8 mouse cellular contexts compared by ENCODE assay signal in genomic region chr8:84664566-84665384, GRCm38 (mm10). TPM values are rescaled to one million over a fixed set of nuclear protein-coding genes. Genes with fewer than 3 reads are reported as not detected.
DNase-seq lines count a peak whose midpoint lies in the region; ATAC-seq lines count a peak whose summit lies in the region.

No protein-coding gene starts in this region.

- peak overlapping the region; percentile 78 for H3K9ac ChIP-seq in forebrain, embryonic 12.5 days
- peak overlapping the region; percentile 84 for H3K9ac ChIP-seq in heart, embryonic 16.5 days (ENCODE audit: low read length)
- peak overlapping the region; percentile 93 for H3K9ac ChIP-seq in liver, embryonic 13.5 days

- ATAC-seq in forebrain, embryonic 12.5 days (ENCODE audit: low FRiP score): peak; percentile 51
- 0 out of 2 replicates have a peak, but pooled peaks have one; percentile 5 for ATAC-seq in heart, embryonic 16.5 days (replicated peaks; ENCODE audit: extremely low read depth, insufficient read depth, low FRiP score)
- ATAC-seq in liver, embryonic 13.5 days (ENCODE audit: low read depth): peak; percentile 45

- peaks cover 8% of the 10 kb centered on the region for H3K36me3 ChIP-seq in forebrain, embryonic 12.5 days (replicated peaks)
- peaks cover 5% of the 10 kb centered on the region; the same call in 1 of the 2 replicates for H3K36me3 ChIP-seq in heart, embryonic 16.5 days (ENCODE audit: control insufficient read depth, insufficient read depth)
- no peaks in the 10 kb centered on the region for H3K36me3 ChIP-seq in liver, embryonic 13.5 days
- H3K36me3 ChIP-seq in splenic B cell, adult 2 months (ENCODE audit: control insufficient read depth, insufficient read depth, low read length, poor library complexity, severe bottlenecking): no peaks in the 10 kb centered on the region; the same call in none of the 2 replicates

- peak; percentile 82 for DNase-seq in CD4-positive, CD25-positive, alpha-beta regulatory T cell, adult 2 months (ENCODE audit: low read depth, low spot score)
- DNase-seq in c-Kit-positive CD71-positive TER-119-negative erythroid progenitor cells, embryonic 14.5 days (ENCODE audit: low read depth): peak; percentile 61
- peak; percentile 86 to 93 for DNase-seq in kidney, postnatal 25 days
- DNase-seq in liver, embryonic 13.5 days: peak; percentile 65
- peak; percentile 68 to 76 for DNase-seq in natural killer cell, adult 2 months (ENCODE audit: low spot score in 2 of 2)
- peak; percentile 88 for DNase-seq in splenic B cell, adult 2 months (ENCODE audit: low read depth, low spot score)

- no peaks in the 10 kb centered on the region for H3K27me3 ChIP-seq in forebrain, embryonic 12.5 days
- no peaks in the 10 kb centered on the region for H3K27me3 ChIP-seq in heart, embryonic 16.5 days (ENCODE audit: control insufficient read depth, insufficient read depth, low read length)
- H3K27me3 ChIP-seq in liver, embryonic 13.5 days: no peaks in the 10 kb centered on the region
- H3K27me3 ChIP-seq in splenic B cell, adult 2 months (ENCODE audit: control insufficient read depth, insufficient read depth, low read length, poor library complexity, severe bottlenecking): no peaks in the 10 kb centered on the region

- no peaks in the 10 kb centered on the region for H3K9me3 ChIP-seq in forebrain, embryonic 12.5 days
- no peaks in the 10 kb centered on the region for H3K9me3 ChIP-seq in heart, embryonic 16.5 days (replicated peaks; ENCODE audit: control insufficient read depth, low read length)
- no peaks in the 10 kb centered on the region for H3K9me3 ChIP-seq in liver, embryonic 13.5 days (replicated peaks)

- H3K27ac ChIP-seq in forebrain, embryonic 12.5 days: peak overlapping the region; percentile 95
- peak overlapping the region; percentile 97 for H3K27ac ChIP-seq in heart, embryonic 16.5 days (ENCODE audit: low read length)
- H3K27ac ChIP-seq in liver, embryonic 13.5 days: peak overlapping the region; percentile 98

- H3K4me3 ChIP-seq in forebrain, embryonic 12.5 days (replicated peaks): peak overlapping the region; percentile 53
- H3K4me3 ChIP-seq in heart, embryonic 16.5 days (ENCODE audit: low read length): peak overlapping the region; percentile 76
- peak overlapping the region; percentile 81 for H3K4me3 ChIP-seq in liver, embryonic 13.5 days (replicated peaks)

- WGBS in forebrain, embryonic 12.5 days: under 1% methylated on average over 29 of the region's 29 CpGs
- 0% methylated on average over 29 of the region's 29 CpGs for WGBS in heart, embryonic 16.5 days
- under 1% methylated on average over 29 of the region's 29 CpGs for whole genome bisulfite sequencing in liver, embryonic 13.5 days (ENCODE audit: insufficient replicate concordance)

- peaks cover 47% of the 10 kb centered on the region for H3K4me1 ChIP-seq in forebrain, embryonic 12.5 days
- H3K4me1 ChIP-seq in heart, embryonic 16.5 days (ENCODE audit: control insufficient read depth, insufficient read depth, low read length): peaks cover 24% of the 10 kb centered on the region
- peaks cover 79% of the 10 kb centered on the region for H3K4me1 ChIP-seq in liver, embryonic 13.5 days (replicated peaks)

- H3K4me2 ChIP-seq in forebrain, embryonic 12.5 days: peak overlapping the region; percentile 82
- peak overlapping the region; percentile 86 for H3K4me2 ChIP-seq in heart, embryonic 16.5 days (ENCODE audit: low read depth, low read length)
- peak overlapping the region; percentile 99 for H3K4me2 ChIP-seq in liver, embryonic 13.5 days

RNA-seq across cellular contexts. Expression of gene Ier2, which starts 2.1 kb away (rescaled TPM):
- 53.7 and 62.2 TPM in 2 replicates for polyA plus RNA-seq in forebrain, embryonic 12.5 days (2016; fragmentation: Nextera tagmentation; extraction: Ambion mirVana)
- 43.0 and 43.3 TPM in 2 replicates for polyA plus RNA-seq in heart, embryonic 16.5 days (2015; fragmentation: Nextera tagmentation; extraction: Ambion mirVana)
- polyA plus RNA-seq in liver, embryonic 13.5 days (2015; fragmentation: Nextera tagmentation; extraction: Ambion mirVana): 20.5 and 24.1 TPM in 2 replicates

RNA-seq across cellular contexts. Expression of gene Trmt1, which starts 21.3 kb away (rescaled TPM):
- 55.4 and 59.6 TPM in 2 replicates for polyA plus RNA-seq in forebrain, embryonic 12.5 days (2016; fragmentation: Nextera tagmentation; extraction: Ambion mirVana)
- 43.2 and 46.7 TPM in 2 replicates for polyA plus RNA-seq in heart, embryonic 16.5 days (2015; fragmentation: Nextera tagmentation; extraction: Ambion mirVana)
- polyA plus RNA-seq in liver, embryonic 13.5 days (2015; fragmentation: Nextera tagmentation; extraction: Ambion mirVana): 45.9 and 46.8 TPM in 2 replicates

RNA-seq across cellular contexts. Expression of gene Nacc1, which starts 22.9 kb away (rescaled TPM):
- polyA plus RNA-seq in forebrain, embryonic 12.5 days (2016; fragmentation: Nextera tagmentation; extraction: Ambion mirVana): 22.8 and 26.6 TPM in 2 replicates
- polyA plus RNA-seq in heart, embryonic 16.5 days (2015; fragmentation: Nextera tagmentation; extraction: Ambion mirVana): 11.7 and 14.4 TPM in 2 replicates
- polyA plus RNA-seq in liver, embryonic 13.5 days (2015; fragmentation: Nextera tagmentation; extraction: Ambion mirVana): 6.9 and 7.6 TPM in 2 replicates

RNA-seq across cellular contexts. Expression of gene Lyl1, which starts 36.5 kb away (rescaled TPM):
- 3.1 and 3.9 TPM in 2 replicates for polyA plus RNA-seq in forebrain, embryonic 12.5 days (2016; fragmentation: Nextera tagmentation; extraction: Ambion mirVana)
- polyA plus RNA-seq in heart, embryonic 16.5 days (2015; fragmentation: Nextera tagmentation; extraction: Ambion mirVana): 10.2 and 12.0 TPM in 2 replicates
- polyA plus RNA-seq in liver, embryonic 13.5 days (2015; fragmentation: Nextera tagmentation; extraction: Ambion mirVana): 61.2 and 61.3 TPM in 2 replicates

RNA-seq across cellular contexts. Expression of gene G430095P16Rik, which starts 58.0 kb away (rescaled TPM):
- polyA plus RNA-seq in forebrain, embryonic 12.5 days (2016; fragmentation: Nextera tagmentation; extraction: Ambion mirVana): 2.2 and 3.5 TPM in 2 replicates
- 3.1 and 4.7 TPM in 2 replicates for polyA plus RNA-seq in heart, embryonic 16.5 days (2015; fragmentation: Nextera tagmentation; extraction: Ambion mirVana)
- 9.6 and 10.0 TPM in 2 replicates for polyA plus RNA-seq in liver, embryonic 13.5 days (2015; fragmentation: Nextera tagmentation; extraction: Ambion mirVana)

Comparison
In these comparisons a context has a peak if more than half of its experiments do, and no peak if none do; other contexts are left out.
1. Peak in every context shown above with its lines: DNase-seq, ATAC-seq, H3K4me3 ChIP-seq and H3K27ac ChIP-seq.